Mouse (Mus musculus): ENCODE results near the gene Cav1. TPM values are rescaled to one million over a fixed set of nuclear protein-coding genes. Genes with fewer than 3 reads are reported as not detected.

The Cav1 gene
- polyA plus RNA-seq, 1 experiment from 2014 or later, result 36.1 TPM

- 95% methylated on average over 2 of the region's 2 CpGs for WGBS
- Histone ChIP-seq H3K27ac (no peak overlapping the region), H3K9me3 (no peaks in the 10 kb centered on the region), H3K36me3 (no peaks in the 10 kb centered on the region), H3K27me3 (ENCODE audit: insufficient read depth, poor library complexity, severe bottlenecking) (no peaks in the 10 kb centered on the region), H3K4me1 (no peaks in the 10 kb centered on the region), H3K4me3 (no peak overlapping the region)
- no peak for DNase-seq (ENCODE audit: low spot score)
These were observed 31.6 kb downstream of the Cav1 start for GRCm38 (mm10) chr6:17337724-17338123.

- Histone ChIP-seq H3K36me3 (no peaks in the 10 kb centered on the region), H3K9me3 (no peaks in the 10 kb centered on the region), H3K27ac (no peak overlapping the region), H3K4me3 (no peak overlapping the region), H3K27me3 (ENCODE audit: insufficient read depth, poor library complexity, severe bottlenecking) (no peaks in the 10 kb centered on the region), H3K4me1 (no peaks in the 10 kb centered on the region)
- WGBS, result 26% methylated on average over 2 of the region's 2 CpGs
- DNase-seq (ENCODE audit: low spot score), result no peak
These were observed 34.3 kb downstream of the Cav1 start for GRCm38 (mm10) chr6:17340406-17340805.

GRCm38 (mm10) chr6:17348011-17348410, 41.9 kb downstream of the Cav1 start:
- Histone ChIP-seq H3K4me3 (no peak overlapping the region), H3K27me3 (ENCODE audit: insufficient read depth, poor library complexity, severe bottlenecking) (no peaks in the 10 kb centered on the region), H3K4me1 (no peaks in the 10 kb centered on the region), H3K27ac (no peak overlapping the region), H3K9me3 (no peaks in the 10 kb centered on the region), H3K36me3 (no peaks in the 10 kb centered on the region)
- DNase-seq (ENCODE audit: low spot score), result no peak
- 82% methylated on average over 3 of the region's 3 CpGs for WGBS

- no peak overlapping the region for H3K27ac ChIP-seq
- H3K27me3 ChIP-seq (ENCODE audit: insufficient read depth, poor library complexity, severe bottlenecking), result no peaks in the 10 kb centered on the region
- no peaks in the 10 kb centered on the region for H3K9me3 ChIP-seq
- 85% methylated on average over 5 of the region's 5 CpGs for WGBS
- H3K36me3 ChIP-seq, result no peaks in the 10 kb centered on the region
- no peaks in the 10 kb centered on the region for H3K4me1 ChIP-seq
- H3K4me3 ChIP-seq, result no peak overlapping the region
- DNase-seq (ENCODE audit: low spot score), result no peak
These were observed 44.7 kb downstream of the Cav1 start for GRCm38 (mm10) chr6:17350803-17351202.

GRCm38 (mm10) chr6:17358896-17359690, 53.0 kb downstream of the Cav1 start:
- DNase-seq (ENCODE audit: low spot score), result no peak
- H3K9me3 ChIP-seq, result no peaks in the 10 kb centered on the region
- H3K4me3 ChIP-seq, result no peak overlapping the region
- no peaks in the 10 kb centered on the region for H3K4me1 ChIP-seq
- WGBS, result 13% methylated on average over 6 of the region's 6 CpGs
- H3K27ac ChIP-seq, result no peak overlapping the region
- no peaks in the 10 kb centered on the region for H3K36me3 ChIP-seq
- H3K27me3 ChIP-seq (ENCODE audit: insufficient read depth, poor library complexity, severe bottlenecking), result no peaks in the 10 kb centered on the region; the same call in 1 of the 2 replicates

GRCm38 (mm10) chr6:17362771-17363170, 56.6 kb downstream of the Cav1 start:
- H3K27ac ChIP-seq, result no peak overlapping the region
- H3K36me3 ChIP-seq, result no peaks in the 10 kb centered on the region
- no peak overlapping the region for H3K4me3 ChIP-seq
- H3K27me3 ChIP-seq (ENCODE audit: insufficient read depth, poor library complexity, severe bottlenecking), result no peaks in the 10 kb centered on the region; the same call in 1 of the 2 replicates
- DNase-seq (ENCODE audit: low spot score), result no peak
- WGBS, result 42% methylated on average over 3 of the region's 3 CpGs
- H3K9me3 ChIP-seq, result no peaks in the 10 kb centered on the region
- no peaks in the 10 kb centered on the region for H3K4me1 ChIP-seq

GRCm38 (mm10) chr6:17363446-17364179, 57.5 kb downstream of the Cav1 start:
- WGBS, result 60% methylated on average over 17 of the region's 17 CpGs
- Histone ChIP-seq H3K27ac (no peak overlapping the region), H3K4me1 (no peaks in the 10 kb centered on the region), H3K9me3 (no peaks in the 10 kb centered on the region), H3K27me3 (ENCODE audit: insufficient read depth, poor library complexity, severe bottlenecking) (no peaks in the 10 kb centered on the region; the same call in 1 of the 2 replicates), H3K36me3 (no peaks in the 10 kb centered on the region), H3K4me3 (no peak overlapping the region)
- no peak for DNase-seq (ENCODE audit: low spot score)

GRCm38 (mm10) chr6:17374326-17374725, 68.2 kb downstream of the Cav1 start:
- no peak for DNase-seq (ENCODE audit: low spot score)
- H3K27me3 ChIP-seq (ENCODE audit: insufficient read depth, poor library complexity, severe bottlenecking), result no peaks in the 10 kb centered on the region
- 83% methylated on average over 5 of the region's 5 CpGs for WGBS
- no peak overlapping the region for H3K4me3 ChIP-seq
- H3K27ac ChIP-seq, result no peak overlapping the region
- H3K9me3 ChIP-seq, result no peaks in the 10 kb centered on the region
- H3K36me3 ChIP-seq, result no peaks in the 10 kb centered on the region
- H3K4me1 ChIP-seq, result no peaks in the 10 kb centered on the region

GRCm38 (mm10) chr6:17377371-17377770, 71.2 kb downstream of the Cav1 start:
- 73% methylated on average over 2 of the region's 2 CpGs for WGBS
- DNase-seq (ENCODE audit: low spot score), result no peak
- H3K9me3 ChIP-seq, result no peaks in the 10 kb centered on the region
- H3K27ac ChIP-seq, result no peak overlapping the region
- H3K36me3 ChIP-seq, result no peaks in the 10 kb centered on the region
- H3K4me1 ChIP-seq, result no peaks in the 10 kb centered on the region
- H3K4me3 ChIP-seq, result no peak overlapping the region
- H3K27me3 ChIP-seq (ENCODE audit: insufficient read depth, poor library complexity, severe bottlenecking), result no peaks in the 10 kb centered on the region

- no peak for DNase-seq (ENCODE audit: low spot score)
- no peak overlapping the region for H3K27ac ChIP-seq
- no peaks in the 10 kb centered on the region for H3K27me3 ChIP-seq (ENCODE audit: insufficient read depth, poor library complexity, severe bottlenecking)
- no peaks in the 10 kb centered on the region for H3K4me1 ChIP-seq
- H3K4me3 ChIP-seq, result no peak overlapping the region
- H3K9me3 ChIP-seq, result no peaks in the 10 kb centered on the region
- no peaks in the 10 kb centered on the region for H3K36me3 ChIP-seq
- 78% methylated on average over 3 of the region's 3 CpGs for WGBS
These were observed 74.0 kb downstream of the Cav1 start for GRCm38 (mm10) chr6:17380102-17380501.

- WGBS, result 81% methylated on average over 6 of the region's 6 CpGs
- no peaks in the 10 kb centered on the region for H3K9me3 ChIP-seq
These were observed 75.6 kb downstream of the Cav1 start for GRCm38 (mm10) chr6:17381690-17382089.

GRCm38 (mm10) chr6:17385531-17385930, 79.4 kb downstream of the Cav1 start:
- WGBS, result 76% methylated on average over 5 of the region's 5 CpGs
- H3K9me3 ChIP-seq, result no peaks in the 10 kb centered on the region
- H3K27me3 ChIP-seq (ENCODE audit: insufficient read depth, poor library complexity, severe bottlenecking), result no peaks in the 10 kb centered on the region
- H3K4me3 ChIP-seq, result no peak overlapping the region
- DNase-seq (ENCODE audit: low spot score), result no peak
- H3K4me1 ChIP-seq, result no peaks in the 10 kb centered on the region
- H3K36me3 ChIP-seq, result no peaks in the 10 kb centered on the region
- no peak overlapping the region for H3K27ac ChIP-seq

More at GRCm38 (mm10) chr6:17381690-17382089, 75.6 kb downstream of the Cav1 start:
- no peaks in the 10 kb centered on the region for H3K4me1 ChIP-seq
- no peaks in the 10 kb centered on the region for H3K27me3 ChIP-seq (ENCODE audit: insufficient read depth, poor library complexity, severe bottlenecking)
- H3K36me3 ChIP-seq, result no peaks in the 10 kb centered on the region
- H3K4me3 ChIP-seq, result no peak overlapping the region
- DNase-seq (ENCODE audit: low spot score), result no peak
- no peak overlapping the region for H3K27ac ChIP-seq

- DNase-seq (ENCODE audit: low spot score), result no peak
- 77% methylated on average over 2 of the region's 2 CpGs for WGBS
These were observed 82.0 kb downstream of the Cav1 start for GRCm38 (mm10) chr6:17387991-17388710.

More at GRCm38 (mm10) chr6:17387991-17388710, 82.0 kb downstream of the Cav1 start:
- no peaks in the 10 kb centered on the region for H3K4me1 ChIP-seq
- H3K9me3 ChIP-seq, result no peaks in the 10 kb centered on the region
- no peaks in the 10 kb centered on the region for H3K36me3 ChIP-seq
- no peak overlapping the region for H3K4me3 ChIP-seq
- H3K27ac ChIP-seq, result no peak overlapping the region
- H3K27me3 ChIP-seq (ENCODE audit: insufficient read depth, poor library complexity, severe bottlenecking), result no peaks in the 10 kb centered on the region
